Mouse (Mus musculus) embryonic facial prominence, embryonic 15.5 days (tissue): Measurements from ENCODE around the gene Ada. TPM values are rescaled to one million over a fixed set of nuclear protein-coding genes. Genes with fewer than 3 reads are reported as not detected.

Experiments
- ATAC-seq: fragments of 200-750 bp; cut with Nextera tagmentation; 2 replicates; pipeline ENCODE4 v1.8.0; 2017; ENCODE audit warnings: low read depth, moderate TSS enrichment; ENCODE audit not compliant: insufficient number of reproducible peaks, low FRiP score, low TSS enrichment
- H3K27ac ChIP-seq: fragments of 300-500 bp; sonication (generic); replicated peaks from 2 replicates; pipeline ENCODE4 v1.5.1; 2015; ENCODE audit warnings: mild to moderate bottlenecking, inconsistent platforms
- H3K27me3 ChIP-seq: fragments of 300-500 bp; sonication (generic); 2 replicates; pipeline ENCODE4 v1.6.1; 2015; ENCODE audit warnings: inconsistent platforms
- H3K36me3 ChIP-seq: fragments of 300-500 bp; sonication (generic); 2 replicates; pipeline ENCODE4 v1.6.1; 2015; ENCODE audit warnings: mild to moderate bottlenecking, inconsistent platforms
- H3K4me1 ChIP-seq: fragments of 300-500 bp; sonication (generic); 2 replicates; pipeline ENCODE4 v1.6.1; 2015; ENCODE audit warnings: inconsistent platforms
- H3K4me2 ChIP-seq: fragments of 300-500 bp; sonication (generic); replicated peaks from 2 replicates; pipeline ENCODE4 v1.6.1; 2015; ENCODE audit warnings: mild to moderate bottlenecking, inconsistent platforms
- H3K4me3 ChIP-seq: fragments of 300-500 bp; sonication (generic); replicated peaks from 2 replicates; pipeline ENCODE4 v1.5.1; 2015; ENCODE audit warnings: mild to moderate bottlenecking, inconsistent platforms
- H3K9ac ChIP-seq: fragments of 300-500 bp; sonication (generic); 2 replicates; pipeline ENCODE4 v1.6.1; 2015; ENCODE audit warnings: inconsistent platforms
- H3K9me3 ChIP-seq: fragments of 300-500 bp; sonication (generic); replicated peaks from 2 replicates; pipeline ENCODE4 v1.6.1; 2016; ENCODE audit warnings: inconsistent platforms
- WGBS: fragments of 180-500 bp; shearing (Covaris S2); methylation state at CpG from one replicate; pipeline ENCODE4 v1.1.7; 2015; 5-methylcytosine and 5-hydroxymethylcytosine counted together
- polyA plus RNA-seq: library from polyadenylated mRNA; unstranded; fragments of >200 nt; fragmentation: Nextera tagmentation; extraction: Ambion mirVana; gene quantifications from 2 replicates; pipeline ENCODE4 v1.2.1, GENCODE M21; 2015

The Ada gene
- polyA plus RNA-seq, 1 experiment from 2014 or later: 8.1 TPM

- no peaks in the 10 kb centered on the region for H3K36me3 ChIP-seq
These were observed 64.3 kb downstream of the Ada start for GRCm38 (mm10) chr2:163685761-163686200.

DNA sequence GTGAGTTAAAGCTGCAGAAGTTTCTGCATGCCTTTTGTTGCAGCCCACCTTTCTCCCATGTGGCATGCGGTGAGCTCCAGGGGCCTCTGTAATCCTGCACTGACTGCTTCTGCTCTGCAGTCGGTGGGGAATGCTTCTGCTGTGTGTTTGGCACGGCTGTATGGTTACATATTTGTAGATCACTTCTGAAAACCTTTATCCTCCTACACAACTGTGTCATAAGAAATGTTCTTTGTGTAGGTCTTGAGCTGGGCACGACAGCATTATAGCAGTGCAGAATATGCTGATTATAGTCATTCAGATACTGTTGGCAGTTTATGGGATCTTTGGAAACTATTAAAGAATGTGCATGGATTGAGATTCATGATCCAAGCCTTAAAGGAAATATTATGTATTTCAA, 64.8 kb downstream of the Ada start:
- Histone ChIP-seq H3K9me3 (no peaks in the 10 kb centered on the region), H3K27ac (peak overlapping the region; percentile 65), H3K27me3 (no peaks in the 10 kb centered on the region), H3K4me3 (no peak overlapping the region), H3K36me3 (no peaks in the 10 kb centered on the region), H3K4me1 (peaks cover 21% of the 10 kb centered on the region), H3K4me2 (no peak overlapping the region), H3K9ac (no peak overlapping the region)
- no peak for ATAC-seq
- WGBS: 17% methylated on average over 4 of the region's 4 CpGs

More at GRCm38 (mm10) chr2:163685761-163686200, 64.3 kb downstream of the Ada start:
- Histone ChIP-seq H3K9ac (no peak overlapping the region), H3K9me3 (no peaks in the 10 kb centered on the region), H3K4me1 (peaks cover 26% of the 10 kb centered on the region), H3K4me2 (no peak overlapping the region), H3K4me3 (no peak overlapping the region), H3K27me3 (no peaks in the 10 kb centered on the region), H3K27ac (peak overlapping the region; percentile 65)
- peak; percentile 26; the same call in 1 of the 2 replicates for ATAC-seq
- WGBS: 35% methylated on average over 6 of the region's 6 CpGs

DNA sequence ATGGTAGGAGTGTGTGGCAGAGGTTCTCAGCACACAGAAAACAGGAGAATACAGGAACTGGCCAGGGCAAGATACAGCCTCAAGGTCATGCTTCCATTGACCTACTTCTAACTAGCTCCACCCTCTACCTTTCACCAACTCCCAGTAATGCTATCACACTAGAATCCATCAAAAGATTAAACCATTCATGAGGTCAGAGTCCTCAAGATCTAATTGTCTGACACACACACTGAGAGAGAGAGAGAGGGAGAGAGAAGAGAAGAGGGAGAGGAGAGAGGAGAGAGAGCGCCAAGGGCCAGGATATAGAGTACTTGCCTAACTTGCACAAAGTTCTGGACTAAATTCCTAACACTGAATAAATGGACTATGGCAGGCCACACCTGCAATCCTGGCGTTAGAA, 67.7 kb downstream of the Ada start:
- 86% methylated on average over 2 of the region's 2 CpGs for whole genome bisulfite sequencing
- Histone ChIP-seq H3K9me3 (no peaks in the 10 kb centered on the region), H3K4me1 (peaks cover 20% of the 10 kb centered on the region), H3K27ac (no peak overlapping the region), H3K36me3 (no peaks in the 10 kb centered on the region), H3K9ac (no peak overlapping the region), H3K4me2 (no peak overlapping the region), H3K4me3 (no peak overlapping the region), H3K27me3 (no peaks in the 10 kb centered on the region)
- no peak for ATAC-seq

DNA sequence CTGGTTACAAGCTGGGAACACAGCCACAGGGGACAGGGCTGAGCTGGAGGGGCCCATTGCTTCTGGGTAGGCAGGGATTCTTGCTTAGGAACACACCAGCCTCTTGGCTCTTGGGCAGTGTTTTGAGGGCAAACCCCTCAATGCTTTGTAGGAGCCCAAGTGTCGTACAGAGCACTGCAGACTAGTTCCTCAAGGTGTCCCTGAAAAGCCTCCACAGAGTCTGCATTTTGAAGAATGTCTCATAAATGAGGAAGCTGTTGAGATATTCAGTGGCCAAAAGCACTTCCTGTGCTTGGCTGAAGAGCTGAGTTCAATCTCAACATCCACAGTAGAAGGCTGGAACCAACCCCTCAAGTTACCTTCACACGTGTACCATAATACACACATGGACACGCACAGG, 73.3 kb downstream of the Ada start:
- peak overlapping the region; percentile 87; the same call in 1 of the 2 replicates for H3K27ac ChIP-seq
- WGBS: 93% methylated on average over 3 of the region's 3 CpGs
- no peak for ATAC-seq

More for the DNA sequence above, 73.3 kb downstream of the Ada start:
- Histone ChIP-seq H3K4me3 (no peak overlapping the region), H3K27me3 (no peaks in the 10 kb centered on the region), H3K4me2 (no peak overlapping the region), H3K9ac (no peak overlapping the region), H3K4me1 (peaks cover 36% of the 10 kb centered on the region), H3K9me3 (no peaks in the 10 kb centered on the region), H3K36me3 (no peaks in the 10 kb centered on the region)

Other genes with a start within 250 kb of the Ada start
- gene Hnf4a, start 243.4 kb downstream of the Ada start, polyA plus RNA-seq: not detected in 2 replicates
- gene Ttpal, start 147.9 kb downstream of the Ada start, polyA plus RNA-seq: 36.1 and 39.1 TPM in 2 replicates
- gene Serinc3, start 105.1 kb downstream of the Ada start, polyA plus RNA-seq: 39.4 and 40.8 TPM in 2 replicates
- 152 and 155 TPM in 2 replicates for gene Pkig, start 91.9 kb downstream of the Ada start, polyA plus RNA-seq
- 1.4 and 2.9 TPM in 2 replicates for gene Ccn5, start 70.6 kb upstream of the Ada start, polyA plus RNA-seq
- gene Kcnk15, start 103.4 kb upstream of the Ada start, polyA plus RNA-seq: not detected in 2 replicates
- gene Rims4, start 168.4 kb upstream of the Ada start, polyA plus RNA-seq: 0.17 and 0.29 TPM in 2 replicates
- 291 and 294 TPM in 2 replicates for gene Ywhab, start 244.7 kb upstream of the Ada start, polyA plus RNA-seq